ENCODE assay signal across 8 mouse cellular contexts in the genomic region with DNA sequence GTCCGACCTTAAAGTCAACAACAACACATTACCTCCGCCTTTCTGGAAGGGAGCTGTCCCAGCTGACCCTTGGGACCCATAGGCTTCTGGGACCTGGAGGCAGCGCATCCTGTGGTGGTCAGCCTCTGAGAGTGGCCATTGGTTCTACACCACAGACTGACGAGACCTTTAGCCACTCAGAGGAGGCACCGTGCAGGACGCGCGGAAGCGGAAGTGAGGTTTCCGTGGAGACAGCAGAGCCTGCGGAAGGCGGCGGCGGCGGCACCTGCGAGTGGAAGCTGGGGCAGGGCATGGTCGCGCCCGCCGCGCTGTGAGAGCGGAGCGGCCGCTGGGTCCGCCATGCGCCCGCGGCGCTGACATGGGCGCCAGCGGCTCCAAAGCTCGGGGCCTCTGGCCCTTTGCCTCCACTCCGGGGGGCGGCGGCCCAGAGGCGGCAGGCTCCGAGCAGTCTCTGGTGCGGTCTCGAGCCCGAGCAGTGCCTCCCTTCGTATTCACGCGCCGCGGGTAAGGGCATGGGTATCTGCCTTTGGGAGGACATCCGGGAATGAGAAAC. TPM values are rescaled to one million over a fixed set of nuclear protein-coding genes. Genes with fewer than 3 reads are reported as not detected.
A peak's percentile ranks its signal among the peaks of the same experiment; 100 is the strongest.
DNase-seq lines count a peak whose midpoint lies in the region; ATAC-seq lines count a peak whose summit lies in the region.

A gene (plus strand): TSS at position 227 of the 553 bp plus-strand sequence.

- peaks cover 18% of the 10 kb centered on the region for H3K4me1 ChIP-seq in brown adipose tissue, adult 24 weeks (ENCODE audit: control insufficient read depth, insufficient read depth, insufficient read length, low read length)
- peaks cover 49% of the 10 kb centered on the region for H3K4me1 ChIP-seq in heart, embryonic 13.5 days
- H3K4me1 ChIP-seq in liver, embryonic 13.5 days (replicated peaks): peaks cover 63% of the 10 kb centered on the region

- peak within 1 kb of the TSS; percentile 62 for H3K27ac ChIP-seq in brown adipose tissue, adult 24 weeks (replicated peaks; ENCODE audit: low read depth, low read length)
- H3K27ac ChIP-seq in heart, embryonic 13.5 days (replicated peaks): peak within 1 kb of the TSS; percentile 76
- H3K27ac ChIP-seq in liver, embryonic 13.5 days: peak within 1 kb of the TSS; percentile 83

- H3K36me3 ChIP-seq in heart, embryonic 13.5 days: peaks cover 59% of the 10 kb centered on the region
- H3K36me3 ChIP-seq in liver, embryonic 13.5 days: peaks cover 56% of the 10 kb centered on the region

- peak; percentile 56 for DNase-seq in fat pad, adult 2 months (ENCODE audit: extremely low read depth, low read depth, low spot score)
- DNase-seq in kidney, postnatal 14 days: peak; percentile 97
- peak; percentile 91 for DNase-seq in liver, embryonic 13.5 days
- DNase-seq in neural tube, embryonic 10.5 days (ENCODE audit: extremely low spot score, low spot score): peak; percentile 94
- peak; percentile 97 for DNase-seq in telencephalon, adult 2 months (ENCODE audit: low read depth, low spot score)

- WGBS in heart, embryonic 13.5 days: under 1% methylated on average over 43 of the region's 46 CpGs
- WGBS in liver, embryonic 13.5 days (ENCODE audit: insufficient replicate concordance): under 1% methylated on average over 46 of the region's 46 CpGs

- H3K4me2 ChIP-seq in heart, embryonic 13.5 days: peak within 1 kb of the TSS; percentile 90
- peak within 1 kb of the TSS; percentile 88 for H3K4me2 ChIP-seq in liver, embryonic 13.5 days

- H3K4me3 ChIP-seq in brown adipose tissue, adult 24 weeks (ENCODE audit: insufficient read depth, low read depth, low read length): peak within 1 kb of the TSS; percentile 80
- peak within 1 kb of the TSS; percentile 93 for H3K4me3 ChIP-seq in heart, embryonic 13.5 days
- peak within 1 kb of the TSS; percentile 90 for H3K4me3 ChIP-seq in liver, embryonic 13.5 days (replicated peaks)

- H3K9ac ChIP-seq in heart, embryonic 13.5 days: peak within 1 kb of the TSS; percentile 94
- H3K9ac ChIP-seq in liver, embryonic 13.5 days: peak within 1 kb of the TSS; percentile 94

- peak; percentile 97 for ATAC-seq in CD4-positive, CD25-positive, alpha-beta regulatory T cell, adult 4 months
- peak; percentile 92 for ATAC-seq in heart, embryonic 13.5 days (ENCODE audit: extremely low read depth, insufficient number of reproducible peaks, low FRiP score, low TSS enrichment)
- ATAC-seq in liver, embryonic 13.5 days (ENCODE audit: low read depth): peak; percentile 97

- no peaks in the 10 kb centered on the region for H3K9me3 ChIP-seq in heart, embryonic 13.5 days
- H3K9me3 ChIP-seq in liver, embryonic 13.5 days (replicated peaks): no peaks in the 10 kb centered on the region

- H3K27me3 ChIP-seq in heart, embryonic 13.5 days (replicated peaks): no peaks in the 10 kb centered on the region
- no peaks in the 10 kb centered on the region for H3K27me3 ChIP-seq in liver, embryonic 13.5 days

RNA-seq across cellular contexts. Expression of the gene that starts here (rescaled TPM):
- 1 to 10 TPM; 4.1 to 8.1 TPM for polyA plus RNA-seq in CD4-positive, CD25-positive, alpha-beta regulatory T cell, adult 4 months (2017; shearing (Covaris generic))
- 31.2 and 49.0 TPM in 2 replicates for polyA plus RNA-seq in brown adipose tissue, adult 24 weeks (2012; ENCODE audit: insufficient read depth, insufficient read length, missing spikeins)
- polyA plus RNA-seq in heart, embryonic 13.5 days (2015; fragmentation: Nextera tagmentation; extraction: Ambion mirVana): 44.5 and 51.6 TPM in 2 replicates
- polyA plus RNA-seq in liver, embryonic 13.5 days (2015; fragmentation: Nextera tagmentation; extraction: Ambion mirVana): 40.1 and 44.6 TPM in 2 replicates

Comparison
In these comparisons a context has a peak if more than half of its experiments do, and no peak if none do; other contexts are left out.
1. Peak in every context shown above with its lines: DNase-seq, ATAC-seq, H3K4me3 ChIP-seq and H3K27ac ChIP-seq.